Mouse (Mus musculus): ENCODE results near the gene Slc5a11. TPM values are rescaled to one million over a fixed set of nuclear protein-coding genes. Genes with fewer than 3 reads are reported as not detected.

Gene Slc5a11
- polyA plus RNA-seq, 1 experiment from 2014 or later = not detected

DNA sequence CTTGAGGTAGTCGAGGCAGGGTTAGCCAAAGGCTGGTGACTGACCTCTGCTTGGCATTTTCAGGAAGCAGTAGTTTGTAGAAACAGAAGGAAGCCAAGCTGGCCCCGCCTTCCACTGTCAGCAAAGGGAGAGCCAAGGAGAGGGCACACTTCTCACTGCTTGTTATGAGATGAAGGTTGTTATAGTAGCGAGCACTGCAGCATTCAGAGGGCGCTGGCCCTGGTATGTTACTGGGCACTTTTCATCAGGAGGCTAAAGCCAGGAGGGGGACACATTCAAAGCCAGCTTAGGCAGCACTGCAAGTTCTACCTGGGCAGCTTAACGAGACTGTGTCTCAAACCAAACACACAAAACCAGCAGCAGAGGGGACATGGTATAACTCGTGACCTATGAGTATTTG, 7.0 kb upstream of the Slc5a11 start:
- 44% methylated on average over 6 of the region's 6 CpGs for WGBS
- H3K4me3 ChIP-seq (ENCODE audit: low read depth, low read length) = no peak overlapping the region
- ATAC-seq = no peak; the same call in 1 of the 2 replicates

DNA sequence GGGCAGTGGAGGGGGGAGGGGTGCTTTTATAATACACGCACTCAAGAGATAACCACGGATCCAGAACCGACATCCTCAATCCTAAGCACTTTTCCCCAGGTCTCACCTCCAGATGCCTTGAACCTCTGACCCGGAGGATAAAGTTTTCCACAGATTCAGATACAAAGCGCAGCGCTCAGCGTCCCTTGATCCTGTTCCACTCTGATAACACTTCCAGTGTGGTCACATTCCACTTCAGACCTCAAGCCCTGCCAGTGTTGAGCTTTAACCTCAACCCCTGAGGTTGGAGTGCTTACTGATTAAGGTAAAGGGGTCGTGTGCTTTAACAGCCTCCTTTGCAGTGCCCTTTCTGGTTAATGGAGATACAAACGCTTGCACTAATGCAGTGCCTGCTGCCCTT, 4.7 kb upstream of the Slc5a11 start:
- Histone ChIP-seq H3K9ac (replicated peaks; ENCODE audit: low read depth) (no peak overlapping the region), H3K4me3 (ENCODE audit: low read depth, low read length) (no peak overlapping the region), H3K4me2 (replicated peaks; ENCODE audit: low read depth, low read length) (no peak overlapping the region), H3K36me3 (ENCODE audit: insufficient read depth, low read length) (no peaks in the 10 kb centered on the region), H3K4me1 (ENCODE audit: insufficient read depth, low read depth, low read length) (no peaks in the 10 kb centered on the region), H3K27ac (ENCODE audit: low read length) (no peak overlapping the region), H3K9me3 (ENCODE audit: low read length) (no peaks in the 10 kb centered on the region), H3K27me3 (replicated peaks; ENCODE audit: insufficient read depth, low read length) (no peaks in the 10 kb centered on the region)
- WGBS = 15% methylated on average over 9 of the region's 9 CpGs
- ATAC-seq (no peak), DNase-seq (ENCODE audit: low spot score) (no peak)
- TF ChIP-seq CTCF (IDR thresholded peaks at IDR 0.05) = no peak
- no peak for TF ChIP-seq EP300 (IDR thresholded peaks at IDR 0.05)

More for the DNA sequence above, 7.0 kb upstream of the Slc5a11 start:
- no peak for DNase-seq (ENCODE audit: low spot score)
- TF ChIP-seq CTCF (IDR thresholded peaks at IDR 0.05) (no peak), EP300 (IDR thresholded peaks at IDR 0.05) (no peak)
- H3K4me2 ChIP-seq (replicated peaks; ENCODE audit: low read depth, low read length) = no peak overlapping the region
- no peak overlapping the region for H3K27ac ChIP-seq (ENCODE audit: low read length)
- no peaks in the 10 kb centered on the region for H3K36me3 ChIP-seq (ENCODE audit: insufficient read depth, low read length)
- H3K9ac ChIP-seq (replicated peaks; ENCODE audit: low read depth) = no peak overlapping the region
- no peaks in the 10 kb centered on the region for H3K9me3 ChIP-seq (ENCODE audit: low read length)
- no peaks in the 10 kb centered on the region for H3K4me1 ChIP-seq (ENCODE audit: insufficient read depth, low read depth, low read length)
- H3K27me3 ChIP-seq (replicated peaks; ENCODE audit: insufficient read depth, low read length) = no peaks in the 10 kb centered on the region

DNA sequence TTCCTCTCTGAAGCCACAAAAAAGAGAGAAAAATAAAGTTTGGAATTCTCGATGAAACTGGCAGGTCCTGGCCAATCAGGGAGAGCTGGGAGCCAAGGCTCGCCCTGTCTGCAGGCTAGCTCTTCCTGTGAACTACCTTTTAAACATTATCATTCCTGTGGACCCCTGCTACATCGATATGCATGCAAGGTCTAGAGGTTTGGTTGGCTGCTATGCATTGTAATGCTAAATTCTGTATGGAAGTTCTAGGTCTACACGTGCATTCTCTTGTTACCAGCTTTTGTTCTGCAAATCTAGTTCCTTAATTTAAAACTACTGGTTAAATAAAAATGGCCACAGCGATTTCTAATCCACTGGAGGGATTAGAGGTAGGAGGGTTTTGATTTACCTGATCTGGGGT, 3.1 kb upstream of the Slc5a11 start:
- H3K4me3 ChIP-seq (ENCODE audit: low read depth, low read length) = no peak overlapping the region
- H3K9ac ChIP-seq (replicated peaks; ENCODE audit: low read depth) = no peak overlapping the region
- H3K27ac ChIP-seq (ENCODE audit: low read length) = no peak overlapping the region
- WGBS = 59% methylated on average over 5 of the region's 5 CpGs
- H3K4me1 ChIP-seq (ENCODE audit: insufficient read depth, low read depth, low read length) = no peaks in the 10 kb centered on the region
- ATAC-seq (no peak), DNase-seq (ENCODE audit: low spot score) (no peak)
- H3K36me3 ChIP-seq (ENCODE audit: insufficient read depth, low read length) = no peaks in the 10 kb centered on the region
- no peak overlapping the region for H3K4me2 ChIP-seq (replicated peaks; ENCODE audit: low read depth, low read length)
- TF ChIP-seq EP300 (IDR thresholded peaks at IDR 0.05) (no peak), CTCF (IDR thresholded peaks at IDR 0.05) (no peak)
- H3K9me3 ChIP-seq (ENCODE audit: low read length) = no peaks in the 10 kb centered on the region
- H3K27me3 ChIP-seq (replicated peaks; ENCODE audit: insufficient read depth, low read length) = no peaks in the 10 kb centered on the region

DNA sequence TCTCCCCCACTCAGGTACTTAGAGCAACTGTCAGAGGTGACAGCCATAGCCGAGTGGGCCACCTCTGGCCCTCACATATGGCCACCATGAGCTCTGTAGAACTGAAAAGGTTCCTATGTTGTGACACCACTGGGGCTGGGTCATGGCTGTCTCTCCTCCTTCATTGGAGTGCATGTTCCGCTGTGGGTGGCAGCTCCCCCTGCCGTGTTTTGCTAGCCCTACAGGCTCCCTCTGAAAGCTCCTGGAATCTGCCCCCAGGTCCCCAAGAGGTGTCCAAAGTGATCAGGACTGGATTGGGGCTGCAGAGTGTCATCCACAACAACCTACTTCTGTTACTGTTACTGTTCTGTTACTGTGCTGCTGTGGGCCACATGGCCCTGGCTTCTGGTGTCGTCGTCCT, 2.3 kb upstream of the Slc5a11 start:
- no peaks in the 10 kb centered on the region for H3K27me3 ChIP-seq (replicated peaks; ENCODE audit: insufficient read depth, low read length)
- H3K9ac ChIP-seq (replicated peaks; ENCODE audit: low read depth) = no peak overlapping the region
- H3K9me3 ChIP-seq (ENCODE audit: low read length) = no peaks in the 10 kb centered on the region
- no peak for ATAC-seq
- H3K4me2 ChIP-seq (replicated peaks; ENCODE audit: low read depth, low read length) = no peak overlapping the region
- TF ChIP-seq EP300 (IDR thresholded peaks at IDR 0.05) (no peak), CTCF (IDR thresholded peaks at IDR 0.05) (no peak)
- no peak overlapping the region for H3K27ac ChIP-seq (ENCODE audit: low read length)
- no peak overlapping the region for H3K4me3 ChIP-seq (ENCODE audit: low read depth, low read length)
- H3K4me1 ChIP-seq (ENCODE audit: insufficient read depth, low read depth, low read length) = no peaks in the 10 kb centered on the region
- 77% methylated on average over 5 of the region's 5 CpGs for WGBS
- H3K36me3 ChIP-seq (ENCODE audit: insufficient read depth, low read length) = no peaks in the 10 kb centered on the region
- DNase-seq (ENCODE audit: low spot score) = no peak

DNA sequence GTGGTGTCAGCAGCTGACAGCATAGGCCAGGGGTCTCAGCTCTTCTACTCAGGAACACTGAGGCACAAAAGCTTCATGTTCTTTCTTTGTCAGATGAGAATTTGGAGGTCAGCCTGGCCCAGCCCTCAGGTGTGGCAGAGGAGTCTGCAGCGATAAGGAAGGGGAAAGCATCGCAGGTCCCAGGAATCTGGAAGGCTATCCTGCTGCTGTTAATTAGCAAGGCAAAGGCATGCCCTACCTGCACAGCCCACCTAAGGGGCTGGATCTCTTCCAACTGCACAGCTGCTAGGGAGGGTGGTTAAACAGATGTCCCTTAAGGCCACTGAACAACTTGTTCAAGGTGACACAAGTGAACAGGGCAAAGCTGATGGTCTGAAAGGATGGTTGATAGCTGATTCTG, 558 bp downstream of the Slc5a11 start:
- H3K4me3 ChIP-seq (ENCODE audit: low read depth, low read length) = no peak overlapping the region
- H3K4me2 ChIP-seq (replicated peaks; ENCODE audit: low read depth, low read length) = no peak overlapping the region
- TF ChIP-seq CTCF (IDR thresholded peaks at IDR 0.05) (no peak), EP300 (IDR thresholded peaks at IDR 0.05) (no peak)
- WGBS = 65% methylated on average over 2 of the region's 2 CpGs
- no peaks in the 10 kb centered on the region for H3K9me3 ChIP-seq (ENCODE audit: low read length)
- no peak overlapping the region for H3K9ac ChIP-seq (replicated peaks; ENCODE audit: low read depth)
- ATAC-seq = no peak
- no peaks in the 10 kb centered on the region for H3K4me1 ChIP-seq (ENCODE audit: insufficient read depth, low read depth, low read length)
- no peaks in the 10 kb centered on the region for H3K36me3 ChIP-seq (ENCODE audit: insufficient read depth, low read length)
- no peaks in the 10 kb centered on the region for H3K27me3 ChIP-seq (replicated peaks; ENCODE audit: insufficient read depth, low read length)
- no peak overlapping the region for H3K27ac ChIP-seq (ENCODE audit: low read length)
- DNase-seq (ENCODE audit: low spot score) = no peak

DNA sequence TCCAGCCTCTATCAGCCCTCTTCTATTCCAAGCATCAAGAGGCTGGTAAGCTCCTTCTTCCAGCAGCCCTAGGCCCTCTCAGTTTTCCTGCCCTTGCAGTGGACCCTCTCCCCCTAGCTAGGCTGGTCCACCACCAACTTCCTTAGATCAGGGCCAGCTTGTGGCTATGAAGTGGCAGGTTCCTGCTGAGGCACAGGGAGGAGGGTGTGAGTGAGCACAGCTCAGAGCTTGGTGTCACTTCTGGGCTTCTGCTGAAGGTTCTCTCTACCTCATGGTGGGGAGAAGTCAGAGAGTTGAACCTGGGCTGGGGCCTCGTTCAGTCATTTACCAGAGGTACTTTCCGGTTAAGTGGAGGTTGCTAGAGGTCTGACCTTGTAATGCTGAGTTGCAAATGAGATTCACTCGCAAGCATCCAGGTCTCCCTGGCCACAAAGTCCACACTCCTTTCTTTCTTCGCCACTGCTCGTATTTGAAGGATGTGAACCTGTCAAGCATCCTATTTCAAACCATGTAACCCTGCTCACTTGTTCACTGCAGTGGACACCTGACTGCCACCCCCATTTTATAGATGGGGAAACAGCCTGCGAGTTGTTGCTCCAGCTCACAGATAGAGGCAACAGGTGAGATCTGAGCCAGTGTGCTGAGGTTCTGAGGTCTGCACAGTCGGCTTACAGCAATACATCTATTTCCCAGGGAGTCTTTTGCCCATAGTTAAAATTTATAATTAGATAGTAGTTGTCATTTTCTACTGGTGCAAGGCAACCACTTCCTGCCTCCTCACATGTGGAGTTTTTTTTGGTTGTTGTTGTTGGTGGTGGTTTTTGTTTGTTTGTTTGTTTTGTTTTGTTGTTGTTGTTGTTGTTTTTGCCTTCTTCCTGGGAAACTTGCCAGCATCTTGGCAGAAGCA, 3.1 kb downstream of the Slc5a11 start:
- no peak for ATAC-seq
- H3K4me1 ChIP-seq (ENCODE audit: insufficient read depth, low read depth, low read length) = no peaks in the 10 kb centered on the region
- no peaks in the 10 kb centered on the region for H3K27me3 ChIP-seq (replicated peaks; ENCODE audit: insufficient read depth, low read length)
- TF ChIP-seq CTCF (IDR thresholded peaks at IDR 0.05) = no peak
- TF ChIP-seq EP300 (IDR thresholded peaks at IDR 0.05) = no peak
- DNase-seq (ENCODE audit: low spot score) = no peak
- H3K36me3 ChIP-seq (ENCODE audit: insufficient read depth, low read length) = no peaks in the 10 kb centered on the region
- H3K4me2 ChIP-seq (replicated peaks; ENCODE audit: low read depth, low read length) = no peak overlapping the region
- no peaks in the 10 kb centered on the region for H3K9me3 ChIP-seq (ENCODE audit: low read length)
- H3K27ac ChIP-seq (ENCODE audit: low read length) = no peak overlapping the region
- H3K4me3 ChIP-seq (ENCODE audit: low read depth, low read length) = no peak overlapping the region
- WGBS = 62% methylated on average over 7 of the region's 7 CpGs
- H3K9ac ChIP-seq (replicated peaks; ENCODE audit: low read depth) = no peak overlapping the region
